Mouse (Mus musculus) embryonic fibroblast, embryonic 13.5 days (primary cell): ENCODE results near the gene Iqcf6. TPM values are rescaled to one million over a fixed set of nuclear protein-coding genes. Genes with fewer than 3 reads are reported as not detected.

Experiments
- H3K27ac ChIP-seq: 2 replicates; pipeline ENCODE4 v1.5.1; 2012; ENCODE audit warnings: low read length, control low read depth, inconsistent platforms; ENCODE audit not compliant: insufficient read depth
- H3K4me1 ChIP-seq: 2 replicates; pipeline ENCODE4 v1.6.1; 2011; ENCODE audit warnings: low read length; ENCODE audit not compliant: control insufficient read depth, insufficient read depth
- H3K4me3 ChIP-seq: 2 replicates; pipeline ENCODE4 v1.5.1; 2011; ENCODE audit warnings: mild to moderate bottlenecking, control low read depth, low read length; ENCODE audit not compliant: insufficient read depth
- CTCF ChIP-seq: IDR thresholded peaks from 2 replicates; pipeline ENCODE4 v1.5.1; 2011; ENCODE audit warnings: mild to moderate bottlenecking, control low read depth, low read length, moderate library complexity, borderline replicate concordance; ENCODE audit not compliant: insufficient read depth
- POLR2A ChIP-seq: IDR thresholded peaks from 2 replicates; pipeline ENCODE4 v1.6.1; 2011; ENCODE audit warnings: low read depth, mild to moderate bottlenecking, control low read depth, low read length, moderate library complexity
- polyA plus RNA-seq: library from polyadenylated mRNA; stranded (reverse); fragments of >200 nt; gene quantifications from 2 replicates; pipeline ENCODE4 v1.2.4, GENCODE M21; 2011; ENCODE audit warnings: low read depth; ENCODE audit not compliant: missing spikeins, insufficient read length

Gene Iqcf6
- polyA plus RNA-seq, 1 experiment = not detected

- Histone ChIP-seq H3K4me1 (no peaks in the 10 kb centered on the region; the same call in 1 of the 2 replicates), H3K4me3 (no peak within 1 kb of the TSS), H3K27ac (no peak within 1 kb of the TSS)
- no peak for TF ChIP-seq CTCF
- no peak for TF ChIP-seq POLR2A
Measured at GRCm38 (mm10) chr9:106655884-106656720, 29.7 kb downstream of the Iqcf6 start, which contains the start of gene Grm2. Gene Grm2, minus strand, starts transcription at chr9:106656082.

GRCm38 (mm10) chr9:106656820-106657219, 30.4 kb downstream of the Iqcf6 start:
- Histone ChIP-seq H3K4me1 (no peaks in the 10 kb centered on the region; the same call in 1 of the 2 replicates), H3K4me3 (no peak overlapping the region), H3K27ac (no peak overlapping the region)
- TF ChIP-seq CTCF (no peak), POLR2A (no peak)

- no peak overlapping the region for H3K4me3 ChIP-seq
- TF ChIP-seq POLR2A (no peak), CTCF (no peak)
- H3K4me1 ChIP-seq = no peaks in the 10 kb centered on the region; the same call in 1 of the 2 replicates
- H3K27ac ChIP-seq = no peak overlapping the region
Measured at GRCm38 (mm10) chr9:106657592-106657991, 31.2 kb downstream of the Iqcf6 start.

GRCm38 (mm10) chr9:106659441-106659840, 33.1 kb downstream of the Iqcf6 start:
- Histone ChIP-seq H3K4me3 (no peak overlapping the region), H3K27ac (no peak overlapping the region), H3K4me1 (no peaks in the 10 kb centered on the region; the same call in 1 of the 2 replicates)
- TF ChIP-seq POLR2A (no peak), CTCF (no peak)

GRCm38 (mm10) chr9:106659935-106660334, 33.6 kb downstream of the Iqcf6 start:
- H3K4me3 ChIP-seq = no peak overlapping the region
- no peak overlapping the region for H3K27ac ChIP-seq
- no peaks in the 10 kb centered on the region; the same call in 1 of the 2 replicates for H3K4me1 ChIP-seq
- TF ChIP-seq CTCF (no peak), POLR2A (no peak)

GRCm38 (mm10) chr9:106663200-106663599, 36.8 kb downstream of the Iqcf6 start:
- Histone ChIP-seq H3K4me1 (no peaks in the 10 kb centered on the region), H3K27ac (no peak overlapping the region), H3K4me3 (no peak overlapping the region)
- TF ChIP-seq POLR2A (no peak), CTCF (no peak)

GRCm38 (mm10) chr9:106664433-106664832, 38.1 kb downstream of the Iqcf6 start:
- no peaks in the 10 kb centered on the region for H3K4me1 ChIP-seq
- no peak overlapping the region for H3K27ac ChIP-seq
- TF ChIP-seq POLR2A (no peak), CTCF (no peak)
- no peak overlapping the region for H3K4me3 ChIP-seq

GRCm38 (mm10) chr9:106664856-106665255, 38.5 kb downstream of the Iqcf6 start:
- H3K4me1 ChIP-seq = no peaks in the 10 kb centered on the region
- no peak overlapping the region for H3K27ac ChIP-seq

GRCm38 (mm10) chr9:106673860-106674259, 47.5 kb downstream of the Iqcf6 start:
- Histone ChIP-seq H3K4me3 (no peak overlapping the region), H3K4me1 (no peaks in the 10 kb centered on the region; the same call in 1 of the 2 replicates), H3K27ac (no peak overlapping the region)
- TF ChIP-seq CTCF = no peak
- TF ChIP-seq POLR2A = no peak

More at GRCm38 (mm10) chr9:106664856-106665255, 38.5 kb downstream of the Iqcf6 start:
- H3K4me3 ChIP-seq = no peak overlapping the region
- no peak for TF ChIP-seq POLR2A
- TF ChIP-seq CTCF = no peak

- no peak overlapping the region for H3K4me3 ChIP-seq
- TF ChIP-seq CTCF (peak; percentile 82), POLR2A (no peak)
- H3K4me1 ChIP-seq = no peaks in the 10 kb centered on the region; the same call in 1 of the 2 replicates
- no peak overlapping the region for H3K27ac ChIP-seq
Measured at GRCm38 (mm10) chr9:106675480-106675879, 49.1 kb downstream of the Iqcf6 start.
